Mouse (Mus musculus) adrenal gland (tissue): ENCODE measurements around the gene Chd3.
"Not testable (repeated sequence)": the region's sequence is repeated elsewhere in the genome, so short reads cannot be mapped to it uniquely, and the experiment has no call there.

Experiments used
- intact Hi-C: fragments of 180-260 bp; cut with DNase I; formaldehyde crosslinking; loops from one replicate; pipeline ENCODE4 v1.15.1; 2025

Chd3 gene

DNA sequence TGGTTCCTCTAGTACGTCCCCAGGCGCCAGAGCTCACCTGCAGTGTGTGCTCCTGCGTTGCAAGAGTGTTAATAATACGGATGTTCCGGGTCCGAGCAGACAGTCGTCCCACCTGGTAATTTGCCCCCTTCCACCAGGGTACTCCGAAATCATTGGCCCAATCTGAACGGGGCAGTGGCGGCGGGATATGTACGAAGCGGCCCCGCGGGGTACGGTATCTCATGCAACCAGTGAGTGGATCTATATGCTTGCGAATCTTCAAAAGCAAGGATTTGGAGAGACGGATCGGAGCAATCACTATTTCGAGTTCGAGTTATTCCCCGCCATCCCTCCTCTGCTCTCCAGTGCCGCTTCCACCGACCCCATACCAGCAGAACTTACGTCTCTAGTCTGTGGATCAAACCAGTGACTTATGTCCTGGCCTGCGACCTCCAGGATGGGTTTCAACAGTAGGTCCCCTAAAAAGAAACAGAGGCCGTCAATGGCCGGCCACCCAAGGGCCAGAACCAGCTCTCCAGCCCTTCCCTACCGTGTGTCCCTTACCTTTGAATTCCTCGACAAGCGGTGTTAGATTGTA, 25.5 kb upstream of the Chd3 start:
- intact Hi-C loops = not testable (repeated sequence)

GRCm38 (mm10) chr11:69390400-69391034, 21.3 kb upstream of the Chd3 start:
- intact Hi-C loops = loop anchor here (2.0 kb wide), 1 partner anchor 118 kb away; no protein-coding TSS in a partner anchor

DNA sequence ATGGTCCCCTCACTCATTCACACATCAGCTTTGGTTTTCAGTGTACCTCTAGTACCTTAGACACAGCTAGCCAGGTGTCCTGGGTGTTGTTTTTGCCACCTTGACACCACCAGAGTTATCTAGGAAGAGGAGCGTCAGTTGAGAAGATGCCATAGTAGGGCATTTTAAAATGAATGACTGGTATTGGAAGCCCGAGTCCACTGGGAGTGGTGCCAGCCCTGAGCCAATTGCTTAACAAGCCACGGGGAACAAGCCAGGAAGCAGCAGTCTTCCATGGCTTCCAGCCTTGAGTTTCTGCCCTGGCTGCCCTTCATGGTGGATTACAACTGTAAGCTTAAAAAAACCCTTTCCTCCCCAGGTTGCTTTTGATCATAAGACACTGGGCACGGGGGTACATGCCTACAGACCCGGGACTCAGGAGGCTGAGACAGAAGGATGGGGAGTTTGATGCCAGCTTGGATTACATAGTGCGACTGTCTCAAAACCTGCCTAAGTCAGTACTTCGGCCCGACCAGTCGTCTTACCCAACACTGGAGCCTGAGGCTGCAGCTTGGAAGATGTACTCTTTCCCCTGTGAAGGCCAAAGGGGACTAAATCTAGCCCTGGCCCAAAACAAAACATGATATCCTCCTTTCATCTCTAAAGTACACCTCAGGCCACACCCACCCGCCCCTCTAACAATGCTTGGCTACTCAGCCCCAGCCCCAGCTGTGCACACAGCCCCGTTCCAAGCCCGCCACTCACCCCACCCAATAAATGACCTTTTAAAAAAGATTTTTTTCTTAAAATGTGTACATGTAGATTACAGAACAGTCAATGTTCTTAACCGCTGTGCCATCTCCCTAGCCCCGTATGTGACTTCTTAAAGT, 20.6 kb upstream of the Chd3 start:
- intact Hi-C loops = loop anchor here (2.0 kb wide), 1 partner anchor 117 kb away; no protein-coding TSS in a partner anchor

DNA sequence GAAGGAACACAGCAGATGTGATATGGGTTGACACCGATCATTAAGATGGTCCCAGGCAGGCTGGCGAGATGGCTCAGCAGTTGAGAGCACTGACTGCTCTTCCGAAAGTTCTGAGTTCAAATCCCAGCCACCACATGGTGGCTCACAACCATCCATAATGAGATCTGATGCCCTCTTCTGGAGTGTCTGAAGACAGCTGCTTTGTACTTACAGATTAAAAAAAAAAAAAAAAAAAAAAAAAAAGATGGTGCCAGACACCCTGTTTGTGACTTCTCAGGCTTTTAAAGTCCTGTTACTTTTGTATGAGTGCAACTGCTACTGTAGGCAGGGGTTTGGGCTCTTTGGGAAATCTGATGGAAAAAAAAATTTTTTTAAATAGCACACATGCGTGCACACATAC, 19.5 kb upstream of the Chd3 start:
- intact Hi-C loops = no loop called here

- intact Hi-C loops = no loop called here
Measured at GRCm38 (mm10) chr11:69386758-69387157, 17.6 kb upstream of the Chd3 start.

DNA sequence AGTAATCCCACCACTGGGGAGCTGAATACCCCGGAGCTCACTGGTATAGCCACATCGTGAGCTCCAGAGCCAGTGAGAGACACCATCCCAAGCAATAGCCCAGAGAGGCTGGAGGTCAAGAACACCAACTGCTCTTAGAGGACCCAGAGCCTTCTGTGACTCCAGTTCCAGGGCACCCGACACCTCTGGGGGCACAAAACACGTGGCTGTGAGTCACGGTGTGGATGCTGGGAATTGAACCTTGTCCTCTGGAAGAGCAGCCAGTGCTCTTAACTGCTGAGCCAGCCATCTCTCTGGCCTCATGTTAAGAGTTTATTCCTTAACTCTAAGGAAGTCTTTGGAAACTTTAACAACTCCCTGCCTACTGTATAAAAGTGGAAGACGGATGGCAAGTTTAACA, 15.8 kb upstream of the Chd3 start:
- intact Hi-C loops = no loop called here

DNA sequence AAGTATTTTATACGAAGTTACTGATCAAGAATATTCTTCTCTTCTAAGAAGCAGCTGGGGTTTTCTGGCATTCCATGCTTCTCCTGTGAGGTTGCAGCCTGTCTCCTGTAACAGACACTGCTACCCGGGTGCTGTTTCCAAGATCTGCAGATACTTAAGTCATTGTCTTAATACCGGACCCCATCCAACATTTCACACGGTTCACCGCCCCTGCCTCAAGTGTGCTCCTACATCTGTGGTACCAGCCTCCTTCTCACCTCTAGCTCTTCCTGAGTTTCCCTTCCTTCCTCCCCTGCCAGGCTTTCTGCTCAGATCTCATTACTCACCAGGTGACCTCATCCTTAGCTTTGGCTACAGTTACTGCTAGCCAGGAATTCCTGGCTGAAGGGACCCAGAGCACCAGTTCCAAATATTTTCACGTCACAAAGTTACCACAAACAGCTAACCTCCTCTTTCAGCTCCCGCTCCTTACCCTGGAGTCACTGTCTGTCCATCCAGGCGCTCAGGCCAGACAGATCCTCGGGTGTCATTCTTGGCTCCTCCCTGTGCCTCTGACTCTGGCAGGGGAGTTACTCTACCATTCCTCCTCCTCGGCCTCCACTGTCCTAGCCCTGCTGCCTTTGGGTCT, 13.4 kb upstream of the Chd3 start:
- intact Hi-C loops = no loop called here

DNA sequence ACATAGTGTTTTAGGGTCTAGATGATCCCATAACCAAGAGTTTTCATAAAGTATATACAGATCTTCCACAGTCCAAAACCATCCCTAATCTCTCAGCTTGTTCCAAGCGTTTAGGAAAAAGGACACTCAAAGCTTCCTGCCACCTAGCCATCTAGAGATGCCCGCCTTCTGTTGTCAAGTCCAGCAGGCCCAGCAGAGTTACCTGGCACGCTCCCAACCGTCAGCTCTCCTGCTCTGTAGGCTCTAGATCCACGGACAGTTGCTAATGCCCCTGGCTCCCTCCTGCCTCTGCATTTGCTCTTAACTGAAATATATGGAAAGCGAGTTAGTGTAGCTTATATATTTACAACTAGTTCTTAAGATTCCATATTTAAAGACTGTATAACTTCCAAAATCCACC, 12.2 kb upstream of the Chd3 start:
- intact Hi-C loops = no loop called here

DNA sequence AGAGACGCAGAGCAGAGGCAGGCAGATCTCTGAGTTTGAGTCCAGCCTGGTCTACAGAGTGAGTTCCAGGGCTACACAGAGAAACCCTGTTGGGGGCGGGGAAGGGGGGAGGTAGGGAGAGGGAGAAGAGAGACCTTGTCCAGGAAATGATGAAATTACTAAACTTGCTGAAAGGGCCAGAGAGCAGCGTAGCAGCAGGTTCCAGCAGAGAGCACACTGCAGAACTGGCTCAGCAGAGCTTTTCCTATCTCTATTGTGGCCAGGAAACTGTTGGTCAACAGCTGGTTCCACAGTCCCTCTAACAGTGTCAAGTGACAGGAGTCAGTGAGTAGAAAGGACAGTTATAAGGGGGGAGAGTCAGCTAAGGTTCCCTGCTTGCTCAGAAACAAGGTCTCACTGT, 10.4 kb upstream of the Chd3 start:
- intact Hi-C loops = no loop called here

DNA sequence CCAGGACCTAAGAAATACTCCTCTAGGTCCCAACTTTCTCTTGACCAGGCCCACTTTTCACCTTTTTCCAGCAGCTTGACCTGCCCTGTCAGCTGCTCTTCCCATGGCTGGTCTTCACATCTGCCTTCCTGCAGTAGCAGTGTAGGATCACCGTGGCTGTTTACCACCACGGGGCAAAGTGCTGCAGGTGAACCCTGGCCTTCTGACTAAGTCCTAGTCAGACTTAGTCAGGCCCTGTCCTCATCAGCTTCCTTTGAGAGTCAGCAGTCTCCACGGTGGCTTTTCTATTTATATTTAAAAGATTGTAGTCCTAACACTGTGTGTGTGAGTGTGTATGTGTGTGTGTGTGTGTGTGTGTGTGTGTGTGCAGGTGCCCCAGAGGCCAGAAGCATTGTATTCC, 8.6 kb upstream of the Chd3 start:
- intact Hi-C loops = no loop called here

GRCm38 (mm10) chr11:69375646-69376045, 6.4 kb upstream of the Chd3 start:
- intact Hi-C loops = no loop called here

GRCm38 (mm10) chr11:69373223-69373965, 4.2 kb upstream of the Chd3 start:
- intact Hi-C loops = loop anchor here (5.0 kb wide), 1 partner anchor 41 kb away; no protein-coding TSS in a partner anchor

- intact Hi-C loops = loop anchor here (5.0 kb wide), 1 partner anchor 40 kb away; no protein-coding TSS in a partner anchor
Measured at GRCm38 (mm10) chr11:69372780-69373170, 3.6 kb upstream of the Chd3 start.

DNA sequence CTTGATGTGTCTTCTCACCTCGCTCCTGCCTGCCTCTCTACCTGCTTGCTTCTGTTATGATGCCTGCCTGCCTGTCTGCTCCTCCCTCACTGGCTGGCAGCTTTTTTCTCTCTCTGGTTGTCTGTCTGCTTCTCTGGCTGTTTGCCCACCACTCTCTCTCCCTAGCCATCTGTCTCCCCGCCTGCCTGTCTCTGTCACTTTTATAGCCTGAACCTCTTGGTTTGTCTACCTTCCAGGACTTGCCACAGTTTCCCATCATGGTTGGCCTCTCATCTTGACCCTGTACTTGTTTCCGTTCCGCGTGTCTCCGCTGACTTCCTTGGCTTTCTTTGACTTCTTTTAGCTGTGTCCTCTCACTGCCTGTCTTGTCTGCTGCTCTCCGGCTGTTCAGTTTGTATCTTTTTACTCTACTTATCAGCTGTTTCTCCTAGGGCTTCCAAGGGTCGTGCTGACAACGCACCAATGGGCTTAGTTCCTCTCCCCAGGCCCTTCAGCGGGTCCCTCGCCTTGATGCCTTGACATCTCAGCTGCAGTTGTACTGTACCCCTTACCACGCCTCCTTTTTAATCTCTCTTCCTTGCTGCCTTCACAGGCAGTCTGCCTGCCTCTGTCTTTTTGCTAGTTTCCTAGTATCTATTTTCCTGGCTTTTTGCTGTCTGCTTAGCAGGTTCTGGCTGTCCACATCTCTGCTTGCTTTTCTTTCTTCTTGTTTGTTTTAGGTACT, 3.0 kb upstream of the Chd3 start:
- intact Hi-C loops = loop anchor here (5.0 kb wide), 1 partner anchor 40 kb away; no protein-coding TSS in a partner anchor

- intact Hi-C loops = loop anchor here (5.0 kb wide), 1 partner anchor 39 kb away; no protein-coding TSS in a partner anchor
Measured at GRCm38 (mm10) chr11:69371601-69372000, 2.4 kb upstream of the Chd3 start.

DNA sequence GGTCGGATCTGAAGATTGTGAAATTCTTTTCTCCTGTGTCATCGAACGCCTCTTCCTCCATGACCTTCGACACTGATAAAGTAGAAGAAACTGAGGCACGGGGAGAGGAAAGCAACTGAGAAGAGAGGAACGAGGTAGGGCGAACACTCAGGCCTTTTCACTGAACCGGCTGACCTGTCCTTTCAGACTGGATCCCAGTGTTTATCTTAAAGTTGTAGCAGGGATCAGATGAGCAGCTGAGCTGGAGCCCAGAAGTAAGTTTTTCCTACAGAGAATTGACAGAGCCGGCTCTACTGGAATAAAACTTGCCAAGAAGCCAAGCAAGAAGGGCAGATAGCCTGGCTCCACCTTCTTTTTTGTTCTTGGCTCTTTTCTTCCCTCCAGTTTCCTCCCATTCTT, 1.6 kb upstream of the Chd3 start:
- intact Hi-C loops = loop anchor here (5.0 kb wide), 1 partner anchor 39 kb away; no protein-coding TSS in a partner anchor

GRCm38 (mm10) chr11:69369990-69370816, 997 bp upstream of the Chd3 start:
- intact Hi-C loops = loop anchor here (5.0 kb wide), 1 partner anchor 38 kb away; no protein-coding TSS in a partner anchor

DNA sequence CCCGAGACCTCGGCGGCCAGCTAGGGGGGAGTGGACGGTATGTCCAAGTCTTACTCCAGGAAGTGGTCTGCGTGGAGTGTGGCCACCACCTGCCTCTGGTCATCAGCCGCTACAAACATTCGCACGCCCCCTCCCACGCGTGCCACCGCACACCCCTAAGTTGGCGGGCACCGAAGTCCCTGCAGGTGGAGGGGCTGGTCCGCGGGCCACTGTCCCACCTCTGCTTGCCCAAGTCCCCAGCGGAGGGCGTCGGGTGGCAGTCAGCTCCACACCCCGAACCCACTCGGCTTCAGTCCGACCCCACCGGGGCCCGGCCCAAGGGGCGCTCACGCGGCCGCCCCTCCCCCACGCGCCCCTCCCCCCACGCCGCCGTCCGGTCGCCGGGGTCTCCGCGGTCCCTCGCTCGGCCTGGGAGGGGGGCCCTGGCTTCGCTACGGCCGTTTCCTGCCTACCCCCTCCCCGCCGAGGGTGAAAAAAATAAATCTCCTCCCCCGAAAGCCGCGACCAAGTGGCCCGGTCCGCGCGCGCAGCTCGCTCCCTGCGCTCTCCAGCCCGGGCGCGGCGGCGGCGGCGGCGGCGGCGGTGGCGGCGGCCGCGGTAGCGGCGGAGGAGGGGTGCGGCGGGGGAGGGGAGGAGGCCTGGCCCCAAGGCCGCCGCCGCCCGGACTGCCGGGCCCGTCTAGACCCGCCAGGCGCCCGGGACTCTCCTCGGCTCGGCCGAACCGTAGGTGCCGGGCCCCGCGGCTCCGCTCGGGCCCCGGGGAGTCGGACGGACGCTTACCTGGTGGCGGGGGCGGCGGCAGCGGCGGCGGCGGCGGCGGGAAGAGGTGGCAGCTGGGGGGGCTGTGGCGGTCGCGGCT, 621 bp downstream of the Chd3 start:
- intact Hi-C loops = no loop called here
